Mouse (Mus musculus) adrenal gland, postnatal 25 days (tissue): ENCODE measurements around the gene C8b. TPM values are rescaled to one million over a fixed set of nuclear protein-coding genes. Genes with fewer than 3 reads are reported as not detected.

Experiments used
- DNase-seq: peaks from one replicate; pipeline ENCODE4 v3.0.0; 2021; ENCODE audit warnings: mixed read lengths
- long read RNA-seq: library from polyadenylated mRNA; stranded (forward); transcript quantifications from one replicate; pipeline ENCODE4 v2.0.0, GENCODE M21; 2021
- total RNA-seq: library from RNA; stranded (reverse); gene quantifications from 2 replicates; pipeline ENCODE4 v1.2.3, GENCODE M21; 2021

C8b gene
- total RNA-seq = 0.21 and 4.0 TPM in 2 replicates
- long read RNA-seq, transcript C8b-201 (12 exons, 2,239 nt) = major isoform, 339 of 425 reads
- long read RNA-seq, partial matches to known transcripts = 69 of 425 reads
- long read RNA-seq, other reads (novel, unspliced or antisense) = 17 of 425 reads

- DNase-seq = no peak
These were observed at the start of gene C8b for GRCm38 (mm10) chr4:104766065-104766464. Gene C8b (plus strand): TSS chr4:104766317.

DNA sequence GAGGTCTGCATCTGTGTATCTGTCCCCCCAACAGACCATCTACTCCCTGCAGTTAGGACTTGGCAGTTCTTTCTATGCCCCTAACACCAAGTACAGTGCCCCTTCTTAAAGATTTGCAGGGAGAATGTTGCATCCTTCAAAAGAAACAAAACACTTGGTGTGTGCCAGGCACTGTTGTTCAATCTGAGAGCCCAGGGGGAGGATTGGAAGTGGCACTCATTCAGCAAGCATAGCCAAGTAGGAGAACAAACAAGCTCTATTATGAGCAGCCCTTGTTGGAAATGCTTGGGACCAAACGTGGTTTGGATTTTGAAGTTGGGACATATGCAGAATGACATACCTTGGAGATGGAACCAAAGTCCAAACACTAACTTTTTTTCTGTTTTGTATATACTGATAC lies 49.6 kb upstream of the C8b start:
- no peak for DNase-seq

DNA sequence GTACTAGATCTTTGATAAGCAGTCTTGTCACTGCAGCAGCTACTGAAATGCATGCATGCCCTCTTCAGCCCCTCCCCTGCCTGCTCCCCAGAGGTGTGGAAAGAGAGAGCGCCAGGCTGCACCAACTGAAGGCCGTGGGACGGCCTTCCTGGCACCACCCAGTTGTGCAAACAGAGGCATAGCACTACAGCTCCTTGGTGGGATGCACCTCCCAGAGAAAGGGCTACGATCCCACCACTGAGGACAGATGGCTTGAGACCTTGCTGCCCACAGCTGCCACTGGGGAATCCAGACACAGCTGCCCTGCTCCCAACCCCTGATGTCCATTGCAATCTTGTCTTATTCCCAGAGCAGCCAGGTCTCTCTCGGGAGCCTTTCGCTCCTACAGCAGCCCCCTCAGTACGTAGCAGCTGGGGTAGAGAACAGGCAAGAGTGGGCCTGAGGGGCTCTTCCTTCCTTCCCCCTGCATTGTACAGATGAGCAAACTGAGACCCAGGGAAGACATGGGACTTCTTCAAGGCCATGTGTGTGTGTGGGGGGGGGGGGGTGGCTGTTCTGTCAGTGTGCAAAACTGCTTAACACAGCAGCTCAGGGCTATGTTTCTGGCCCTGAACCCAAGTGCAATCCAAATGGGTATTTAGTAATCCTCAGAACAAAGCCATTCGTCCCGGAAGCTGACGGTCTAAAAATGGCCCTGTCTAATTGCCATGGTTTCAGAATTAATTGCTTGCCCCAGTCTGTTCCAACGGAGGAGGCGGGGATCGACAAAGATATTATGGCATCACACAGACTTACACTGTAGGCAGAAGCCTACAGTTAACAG lies 46.9 kb upstream of the C8b start:
- DNase-seq = peak; percentile 20

DNA sequence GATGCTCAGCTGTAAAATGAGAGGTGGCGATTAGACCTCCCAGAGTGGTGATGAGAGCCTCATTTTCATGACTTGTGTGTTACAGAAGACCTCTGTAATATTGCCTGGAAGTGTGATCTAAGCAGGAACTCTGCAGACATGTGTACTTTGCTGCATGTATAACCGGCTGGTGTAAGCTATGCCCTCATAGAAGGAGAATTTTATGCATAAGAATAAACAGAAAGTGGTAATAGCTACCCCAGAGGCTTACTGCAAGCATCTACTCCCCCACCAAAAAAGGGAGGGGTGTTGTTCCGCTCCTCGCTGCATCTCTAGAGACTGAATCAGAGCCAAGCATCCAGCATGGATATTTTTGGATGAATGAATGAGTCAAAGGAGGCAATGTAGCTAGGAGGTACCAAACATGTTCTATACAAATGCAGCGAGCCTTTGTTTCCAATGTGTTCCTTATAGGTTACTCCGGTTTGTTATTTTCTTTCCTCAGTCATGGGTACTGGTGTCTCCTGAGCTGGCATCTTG lies 42.5 kb upstream of the C8b start:
- no peak for DNase-seq

DNA sequence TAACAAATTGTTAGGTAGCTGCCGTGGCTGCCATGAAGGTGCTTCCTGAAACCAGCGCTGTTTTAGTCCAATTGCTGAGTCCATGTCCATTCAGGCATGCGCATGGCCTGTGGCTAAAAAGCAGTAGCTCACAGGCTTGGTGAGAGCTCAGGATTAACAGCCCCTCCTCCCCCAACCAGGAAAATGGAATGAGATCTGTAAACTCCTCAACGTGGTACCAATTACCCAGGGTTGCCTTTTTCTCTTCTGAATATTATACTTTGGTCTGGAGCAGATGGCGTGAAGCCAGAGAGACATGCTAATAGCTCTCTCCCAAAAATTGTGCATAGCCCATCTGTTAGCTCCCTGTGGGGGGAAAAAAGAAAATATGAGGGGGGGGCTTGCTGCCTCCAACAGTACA lies 41.9 kb upstream of the C8b start:
- DNase-seq = no peak

- peak; percentile 17 for DNase-seq
These were observed 40.4 kb upstream of the C8b start for GRCm38 (mm10) chr4:104725673-104726072.

- no peak for DNase-seq
These were observed 36.9 kb upstream of the C8b start for GRCm38 (mm10) chr4:104729185-104729584.

GRCm38 (mm10) chr4:104746500-104746899 lies 19.6 kb upstream of the C8b start:
- no peak for DNase-seq

DNA sequence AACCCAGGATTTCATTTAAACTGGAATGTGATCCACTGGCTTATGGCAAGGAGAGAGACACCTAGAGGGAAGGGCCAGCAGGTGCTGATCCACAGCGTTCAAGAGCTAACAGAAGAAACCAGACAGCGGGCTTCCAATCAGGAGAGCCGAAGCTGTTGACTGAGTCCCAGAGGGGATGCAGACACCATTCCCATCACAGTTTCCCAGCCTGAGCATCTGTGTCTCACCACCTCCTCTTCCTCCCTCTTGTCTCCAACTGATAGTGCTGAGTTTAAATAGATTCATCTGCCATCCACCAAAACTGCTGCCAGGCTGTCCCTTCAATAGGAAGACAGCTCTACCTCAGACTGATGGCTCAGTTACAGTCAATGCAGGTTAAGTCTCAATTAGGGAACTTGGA lies 12.0 kb upstream of the C8b start:
- DNase-seq = no peak

DNA sequence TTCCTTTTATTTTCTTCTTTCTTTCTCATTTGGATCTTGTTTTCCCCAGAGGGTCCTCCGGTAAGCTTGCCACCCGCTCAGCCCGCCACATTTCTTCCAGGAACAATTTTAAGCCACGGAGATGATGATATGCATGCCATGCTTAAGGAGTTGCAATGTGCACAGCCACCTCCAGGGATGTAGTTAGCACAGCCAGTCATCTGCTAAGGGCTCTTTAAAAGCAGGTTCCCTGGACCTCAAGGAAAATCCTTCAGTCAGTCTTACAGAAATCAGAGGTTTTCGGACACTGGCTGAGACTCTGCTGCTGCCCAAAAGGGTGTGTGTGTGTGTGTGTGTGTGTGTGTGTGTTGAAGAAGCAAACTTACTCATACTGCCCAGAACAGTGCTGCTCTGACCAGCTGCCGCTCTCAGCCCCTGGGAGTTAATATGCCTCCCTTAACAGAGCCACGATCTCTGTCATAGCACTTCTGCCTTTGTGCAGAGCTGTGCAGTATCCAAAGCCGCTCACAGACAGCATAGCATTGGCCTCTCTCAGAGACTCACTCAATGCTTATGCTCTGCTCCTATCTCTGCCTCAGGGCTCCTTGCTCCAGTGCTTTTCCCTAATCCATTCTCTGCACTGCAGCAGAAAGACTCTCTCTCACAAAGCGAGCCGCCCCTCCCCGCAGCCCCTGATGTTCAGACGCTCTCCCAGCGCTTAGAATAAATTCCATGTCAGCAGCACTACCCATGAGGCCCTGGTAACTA lies 5.1 kb upstream of the C8b start:
- no peak for DNase-seq

GRCm38 (mm10) chr4:104768190-104768589 lies 2.1 kb downstream of the C8b start:
- no peak for DNase-seq

DNA sequence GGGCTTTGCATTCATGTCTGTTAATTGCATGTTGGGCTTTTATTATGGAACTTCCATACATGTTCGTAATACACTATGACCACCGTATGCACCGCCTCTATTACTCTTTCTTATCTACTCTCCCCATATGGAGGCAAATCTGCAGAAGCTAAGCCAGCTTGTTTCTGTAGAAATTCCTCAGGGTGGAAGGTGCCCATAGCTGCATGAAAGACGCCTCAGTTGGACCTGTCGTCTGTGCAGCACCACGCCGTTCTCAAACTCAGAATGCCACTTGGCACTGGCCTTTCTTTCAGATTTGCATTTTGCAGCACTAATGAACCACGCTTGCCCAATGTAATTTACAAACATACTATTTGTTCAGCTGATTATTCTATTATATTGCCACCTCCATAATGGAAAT lies 3.5 kb downstream of the C8b start:
- no peak for DNase-seq

GRCm38 (mm10) chr4:104770331-104770730 lies 4.2 kb downstream of the C8b start:
- no peak for DNase-seq

- no peak for DNase-seq
These were observed 9.5 kb downstream of the C8b start for GRCm38 (mm10) chr4:104775601-104776000.

GRCm38 (mm10) chr4:104779460-104779859 lies 13.3 kb downstream of the C8b start:
- no peak for DNase-seq

- no peak for DNase-seq
These were observed 15.3 kb downstream of the C8b start for GRCm38 (mm10) chr4:104781441-104781840.

DNA sequence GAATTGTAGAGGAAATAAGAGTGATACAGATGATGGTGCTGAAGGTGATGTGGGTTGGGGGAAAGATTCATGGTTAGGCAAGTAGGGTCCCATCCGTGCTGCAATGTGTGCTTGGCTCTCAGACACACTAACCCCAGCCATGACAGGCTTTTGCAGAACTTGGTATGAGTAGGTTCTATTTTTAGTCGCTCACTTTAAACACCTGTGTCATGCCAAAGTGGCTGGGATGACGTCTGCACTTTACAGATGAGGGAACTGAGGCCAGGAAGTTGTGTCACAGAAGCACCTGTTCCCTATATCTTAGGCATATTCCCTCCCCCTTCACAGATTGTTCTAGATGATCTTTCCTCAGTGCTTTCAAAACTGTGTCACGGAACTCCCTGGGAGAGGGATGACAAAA lies 16.2 kb downstream of the C8b start:
- DNase-seq = no peak

- no peak for DNase-seq
These were observed 26.0 kb downstream of the C8b start for GRCm38 (mm10) chr4:104792111-104792510.

GRCm38 (mm10) chr4:104798951-104799350 lies 32.8 kb downstream of the C8b start:
- no peak for DNase-seq

- no peak for DNase-seq
These were observed 35.5 kb downstream of the C8b start for GRCm38 (mm10) chr4:104801625-104802024.

DNA sequence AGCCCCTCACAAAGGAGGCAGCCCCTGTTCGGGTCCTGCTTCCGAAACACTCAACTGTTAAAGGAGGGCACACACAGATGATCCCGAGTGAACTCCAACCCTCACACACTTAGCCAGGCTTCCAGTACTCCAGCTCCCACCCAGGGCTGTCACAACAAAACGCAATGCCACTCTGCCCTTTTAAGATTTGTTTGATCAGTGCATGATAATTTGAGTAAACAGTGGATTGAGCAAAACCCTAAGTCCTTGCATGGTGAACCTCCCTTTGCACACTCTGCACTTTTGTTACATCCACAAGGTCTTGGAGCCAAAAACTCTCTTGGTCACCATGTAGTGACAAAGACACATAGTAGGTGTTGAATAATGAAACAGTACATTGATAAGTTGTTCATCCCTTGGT lies 38.0 kb downstream of the C8b start:
- no peak for DNase-seq

DNA sequence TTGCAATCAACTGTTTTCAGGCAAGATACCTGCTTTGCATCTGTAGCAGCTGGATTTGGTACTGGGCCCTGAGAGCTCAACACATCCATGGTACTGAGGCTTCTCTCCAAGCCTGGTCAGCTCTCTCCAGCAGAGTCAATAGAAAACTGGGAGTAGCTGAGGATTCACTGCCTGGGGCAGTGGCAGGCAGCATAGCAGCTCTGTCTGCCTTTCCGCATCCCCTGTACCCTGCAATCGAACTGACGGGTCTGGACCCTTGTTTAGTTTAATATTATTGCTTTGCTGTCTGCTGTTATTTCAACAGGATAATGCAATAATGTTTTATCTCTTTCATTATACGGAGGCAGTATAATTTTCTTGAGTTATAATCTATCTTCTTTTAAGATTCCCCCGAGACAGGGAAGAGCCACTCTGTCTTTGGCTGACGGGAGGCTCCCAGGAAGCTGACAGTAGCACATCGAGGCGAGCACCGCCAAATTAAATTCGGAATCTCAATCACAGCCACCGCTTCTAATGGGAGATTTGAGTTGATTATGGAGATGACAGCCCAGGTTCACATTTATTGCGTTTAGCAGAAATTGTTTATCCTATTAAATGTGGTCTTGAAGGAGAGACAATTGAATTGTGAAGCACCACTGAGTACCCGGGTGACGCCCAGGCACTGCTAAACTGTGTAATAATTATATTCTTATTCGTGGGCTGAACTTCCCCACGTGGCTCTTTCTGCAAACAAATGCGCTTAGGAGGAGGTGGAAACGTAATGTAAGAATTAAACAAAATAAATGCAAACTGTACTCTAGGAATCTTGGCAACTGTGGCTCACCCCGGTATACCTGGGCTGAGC lies 39.5 kb downstream of the C8b start:
- DNase-seq = no peak
